Comparison of ENCODE assay signal across 28 mouse cellular contexts in the genomic region with DNA sequence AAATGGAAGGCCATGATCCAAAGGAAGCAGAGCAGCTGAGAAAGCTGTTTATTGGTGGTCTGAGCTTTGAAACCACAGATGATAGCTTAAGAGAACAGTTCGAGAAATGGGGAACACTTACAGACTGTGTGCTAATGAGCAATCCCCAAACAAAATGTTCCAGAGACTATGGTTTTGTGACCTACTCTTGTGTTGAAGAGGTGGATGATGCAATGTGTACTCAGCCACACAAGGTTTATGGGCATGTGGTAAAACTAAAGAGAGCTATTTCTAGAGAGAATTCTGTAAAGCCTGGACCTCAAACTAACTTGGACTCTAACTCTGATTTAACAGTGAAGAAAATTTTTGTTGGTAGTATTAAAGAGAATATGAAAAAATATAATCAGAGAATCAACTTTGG.
DNase-seq lines count a peak whose midpoint lies in the region; TF ChIP-seq lines count a peak whose summit lies in the region.
"Had no signal": no experiment of that assay in that cellular context is flagged by ENCODE, and none has a peak within 500 bp of the region (broad histone marks: within the 10 kb centered on the region; RNA-seq: fewer than 3 reads in every experiment).

No protein-coding gene starts in this region.

- in situ Hi-C loops in CH12.LX (cut with MboI; ENCODE audit: low pct_ligation_motif_present, low pct_unique_long_range_greater_than_20kb, low sequenced_read_pairs): no loop called here

- dilution Hi-C loops in CH12.LX (cut with MboI; ENCODE audit: extremely low pct_ligation_motif_present, extremely low pct_unique_long_range_greater_than_20kb, low sequenced_read_pairs): no loop called here

- H3K79me2 ChIP-seq in CH12.LX (replicated peaks; ENCODE audit: control insufficient read depth, extremely low read depth, insufficient read depth, poor library complexity, severe bottlenecking): no peaks in the 10 kb centered on the region

- DNase-seq in lung, adult 18-20 months: peak; percentile 3 to 29
- DNase-seq in lung, postnatal 4 days: no peak
- peak; percentile 0 for DNase-seq in 3134 (ENCODE audit: extremely low read depth, insufficient read length, low spot score)
- DNase-seq in CH12.LX (ENCODE audit: extremely low read depth): peak; percentile 3
- peak; percentile 41 for DNase-seq in lung, postnatal 25 days (ENCODE audit: low spot score)
- DNase-seq in retina, postnatal 1 day: no peak
- DNase-seq in heart, adult 11 months: no peak
- DNase-seq in natural killer cell, adult 2 months (ENCODE audit: low spot score in 2 of 2): no peak
- DNase-seq: adrenal gland, adult 2 months; adrenal gland, postnatal 14 days; cerebellum, adult 11 months; cerebellum, adult 2 months; cerebellum, adult 9-11 months; cerebellum, postnatal 25 days; gastrocnemius, adult 2 months; gastrocnemius, postnatal 14 days; heart, adult 2 months; heart, postnatal 14 days; heart, postnatal 4 days had no signal

- TF ChIP-seq RAD21 in CH12.LX (IDR thresholded peaks at IDR 0.05; ENCODE audit: low read depth, low read length): no peak

- H3K9me3 ChIP-seq in CH12.LX (replicated peaks; ENCODE audit: low read length): no peaks in the 10 kb centered on the region
- H3K9me3 ChIP-seq: embryonic facial prominence, embryonic 12.5 days; embryonic facial prominence, embryonic 15.5 days; forebrain, embryonic 10.5 days; forebrain, embryonic 13.5 days; G1E; heart, embryonic 10.5 days; heart, embryonic 13.5 days had no signal

- no peak overlapping the region for H3K27ac ChIP-seq in CH12.LX (ENCODE audit: insufficient read depth, low read depth)
- H3K27ac ChIP-seq: embryonic facial prominence, embryonic 12.5 days; embryonic facial prominence, embryonic 15.5 days; forebrain, embryonic 10.5 days; forebrain, embryonic 13.5 days; gastrocnemius, adult 2 months; heart, adult 2 months; heart, embryonic 10.5 days; heart, embryonic 13.5 days; hindbrain, embryonic 14.5 days; hindbrain, postnatal 0 days had no signal

- H3K36me3 ChIP-seq in CH12.LX (replicated peaks in 1 of 2; ENCODE audit: control insufficient read depth in 1 of 2, insufficient read depth in 1 of 2, low read length in 1 of 2): no peaks in the 10 kb centered on the region
- H3K36me3 ChIP-seq: embryonic facial prominence, embryonic 12.5 days; embryonic facial prominence, embryonic 15.5 days; forebrain, embryonic 10.5 days; G1E; heart, embryonic 10.5 days; heart, embryonic 13.5 days had no signal

- H3K27me3 ChIP-seq in CH12.LX (replicated peaks): no peaks in the 10 kb centered on the region
- H3K27me3 ChIP-seq: embryonic facial prominence, embryonic 12.5 days; embryonic facial prominence, embryonic 15.5 days; forebrain, embryonic 13.5 days; heart, embryonic 13.5 days had no signal

- no peak overlapping the region for H3K4me2 ChIP-seq in CH12.LX (ENCODE audit: insufficient read depth, low read depth, poor library complexity, severe bottlenecking)
- H3K4me2 ChIP-seq: embryonic facial prominence, embryonic 12.5 days; embryonic facial prominence, embryonic 15.5 days; forebrain, embryonic 13.5 days; heart, embryonic 13.5 days; hindbrain, embryonic 14.5 days had no signal

- no peak for TF ChIP-seq EP300 in CH12.LX (IDR thresholded peaks at IDR 0.05; ENCODE audit: low read length)

- TF ChIP-seq CTCF in CH12.LX (conservative IDR thresholded peaks at IDR 0.05 in 1 of 2, IDR thresholded peaks at IDR 0.05 in 1 of 2; ENCODE audit: low read depth in 2 of 2, low read length in 2 of 2): no peak

- no peak overlapping the region for H3K9ac ChIP-seq in CH12.LX (ENCODE audit: insufficient read depth, low read depth)
- H3K9ac ChIP-seq: embryonic facial prominence, embryonic 12.5 days; embryonic facial prominence, embryonic 15.5 days; forebrain, embryonic 13.5 days; heart, embryonic 13.5 days; hindbrain, embryonic 14.5 days had no signal

- TF ChIP-seq POLR2A in CH12.LX (IDR thresholded peaks at IDR 0.05; ENCODE audit: low read depth, low read length): no peak

- H3K4me1 ChIP-seq in CH12.LX (ENCODE audit: control insufficient read depth in 1 of 2, insufficient read depth in 2 of 2): no peaks in the 10 kb centered on the region
- H3K4me1 ChIP-seq: embryonic facial prominence, embryonic 12.5 days; embryonic facial prominence, embryonic 15.5 days; forebrain, embryonic 10.5 days; forebrain, embryonic 13.5 days; heart, embryonic 10.5 days; heart, embryonic 13.5 days had no signal

- no peak overlapping the region for H3K4me3 ChIP-seq in CH12.LX (replicated peaks in 1 of 3; ENCODE audit: low read depth in 2 of 3, low read length in 2 of 3, poor library complexity in 1 of 3)
- H3K4me3 ChIP-seq: embryonic facial prominence, embryonic 12.5 days; embryonic facial prominence, embryonic 15.5 days; forebrain, embryonic 10.5 days; forebrain, embryonic 13.5 days; gastrocnemius, adult 2 months; heart, adult 2 months; heart, embryonic 10.5 days; heart, embryonic 13.5 days had no signal

TF ChIP-seq in CH12.LX, 34 proteins besides CTCF, POLR2A, EP300 and RAD21:
- TF ChIP-seq JUN (IDR thresholded peaks at IDR 0.05; ENCODE audit: insufficient read depth, low read depth, low read length) (no peak), SIN3A (IDR thresholded peaks at IDR 0.05; ENCODE audit: low read length) (no peak), BHLHE40 (IDR thresholded peaks at IDR 0.05; ENCODE audit: low read depth, low read length) (no peak), TBP (conservative IDR thresholded peaks at IDR 0.05; ENCODE audit: low read depth, low read length) (no peak), E2F4 (IDR thresholded peaks at IDR 0.05; ENCODE audit: insufficient replicate concordance, low read depth, low read length) (no peak), JUND (conservative IDR thresholded peaks at IDR 0.05; ENCODE audit: low read depth, low read length) (no peak), POLR2AphosphoS2 (IDR thresholded peaks at IDR 0.05; ENCODE audit: low read depth, low read length) (no peak), MXI1 (IDR thresholded peaks at IDR 0.05; ENCODE audit: low read depth, low read length) (no peak), NELFE (IDR thresholded peaks at IDR 0.05; ENCODE audit: low read depth, low read length) (no peak), MYC (IDR thresholded peaks at IDR 0.05; ENCODE audit: low read depth, low read length) (no peak), USF1 (IDR thresholded peaks at IDR 0.05; ENCODE audit: low read depth, low read length) (no peak), ZNF384 (IDR thresholded peaks at IDR 0.05; ENCODE audit: low read depth, low read length) (no peak), MAZ (IDR thresholded peaks at IDR 0.05; ENCODE audit: low read depth, low read length) (no peak), TCF12 (IDR thresholded peaks at IDR 0.05; ENCODE audit: low read depth, low read length) (no peak), GABPA (IDR thresholded peaks at IDR 0.05; ENCODE audit: insufficient replicate concordance, low read depth, low read length) (no peak), ZMIZ1 (IDR thresholded peaks at IDR 0.05; ENCODE audit: low read depth, low read length) (no peak), SMC3 (IDR thresholded peaks at IDR 0.05; ENCODE audit: low read depth, low read length) (no peak), USF2 (conservative IDR thresholded peaks at IDR 0.05; ENCODE audit: low read depth, low read length) (no peak), UBTF (IDR thresholded peaks at IDR 0.05; ENCODE audit: low read depth, low read length) (no peak)

Comparison
In these comparisons a context has a peak if more than half of its experiments do, and no peak if none do; other contexts are left out.
1. DNase-seq: peak in lung, adult 18-20 months (2 of 2), 3134 (single experiment), CH12.LX (single experiment) and lung, postnatal 25 days (single experiment); none in lung, postnatal 4 days (0 of 2), retina, postnatal 1 day (single experiment), heart, adult 11 months (single experiment) and natural killer cell, adult 2 months (0 of 2).